Mouse (Mus musculus): ENCODE measurements around the gene Cluh. TPM values are rescaled to one million over a fixed set of nuclear protein-coding genes. Genes with fewer than 3 reads are reported as not detected.
A peak's percentile ranks its signal among the peaks of the same experiment; 100 is the strongest.

Gene Cluh
- polyA plus RNA-seq, 1 experiment from 2014 or later = 26.2 TPM

GRCm38 (mm10) chr11:74652791-74653191, 3.5 kb downstream of the Cluh start:
- peak overlapping the region; percentile 28 for H3K4me3 ChIP-seq
- H3K27me3 ChIP-seq (ENCODE audit: low read depth, poor library complexity, severe bottlenecking) = no peaks in the 10 kb centered on the region; the same call in 1 of the 2 replicates
- H3K9me3 ChIP-seq (replicated peaks) = peaks cover under 1% of the 10 kb centered on the region; the same call in 1 of the 2 replicates
- H3K27ac ChIP-seq (replicated peaks) = peak overlapping the region; percentile 53
- DNase-seq (ENCODE audit: low spot score) = no peak
- H3K36me3 ChIP-seq = peaks cover 20% of the 10 kb centered on the region
- 71% methylated on average over 4 of the region's 4 CpGs for WGBS
- H3K4me1 ChIP-seq = peaks cover 55% of the 10 kb centered on the region

GRCm38 (mm10) chr11:74653385-74653784, 4.1 kb downstream of the Cluh start:
- DNase-seq (ENCODE audit: low spot score) = no peak
- 0 out of 2 replicates have a peak overlapping the region, but pooled peaks have one; percentile 28 for H3K4me3 ChIP-seq
- 78% methylated on average over 6 of the region's 6 CpGs for WGBS
- peaks cover 6% of the 10 kb centered on the region; the same call in 1 of the 2 replicates for H3K9me3 ChIP-seq (replicated peaks)
- peaks cover 54% of the 10 kb centered on the region for H3K4me1 ChIP-seq
- peaks cover 25% of the 10 kb centered on the region for H3K36me3 ChIP-seq
- H3K27me3 ChIP-seq (ENCODE audit: low read depth, poor library complexity, severe bottlenecking) = no peaks in the 10 kb centered on the region
- peak overlapping the region; percentile 53 for H3K27ac ChIP-seq (replicated peaks)

GRCm38 (mm10) chr11:74655941-74656340, 6.6 kb downstream of the Cluh start:
- peaks cover 51% of the 10 kb centered on the region for H3K36me3 ChIP-seq
- H3K27ac ChIP-seq (replicated peaks) = no peak overlapping the region
- 85% methylated on average over 3 of the region's 3 CpGs for WGBS

DNA sequence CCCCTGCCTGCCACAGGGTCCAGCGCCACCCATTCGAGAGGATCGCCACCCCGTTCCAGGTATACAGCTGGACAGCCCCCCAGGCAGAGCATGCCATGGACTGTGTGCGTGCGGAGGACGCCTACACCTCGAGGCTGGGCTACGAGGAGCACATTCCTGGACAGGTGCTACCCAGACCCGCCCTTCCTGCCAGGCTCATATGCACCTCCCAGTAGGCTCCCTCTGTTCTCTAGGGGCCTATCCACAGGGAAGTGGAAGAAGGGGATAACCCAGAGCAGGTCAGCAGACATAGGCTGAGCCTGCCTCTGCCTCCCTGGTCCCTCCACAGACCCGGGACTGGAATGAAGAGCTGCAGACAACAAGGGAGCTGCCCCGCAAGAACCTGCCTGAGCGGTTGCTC, 11.0 kb downstream of the Cluh start:
- no peaks in the 10 kb centered on the region for H3K4me1 ChIP-seq
- H3K9me3 ChIP-seq (replicated peaks) = peaks cover 6% of the 10 kb centered on the region; the same call in 1 of the 2 replicates
- no peaks in the 10 kb centered on the region for H3K27me3 ChIP-seq (ENCODE audit: low read depth, poor library complexity, severe bottlenecking)
- no peak overlapping the region for H3K4me3 ChIP-seq
- 96% methylated on average over 13 of the region's 13 CpGs for WGBS
- no peak overlapping the region for H3K27ac ChIP-seq (replicated peaks)
- no peak for DNase-seq (ENCODE audit: low spot score)
- H3K36me3 ChIP-seq = peaks cover 95% of the 10 kb centered on the region

More at GRCm38 (mm10) chr11:74655941-74656340, 6.6 kb downstream of the Cluh start:
- H3K4me3 ChIP-seq = no peak overlapping the region
- H3K9me3 ChIP-seq (replicated peaks) = peaks cover 6% of the 10 kb centered on the region; the same call in 1 of the 2 replicates
- H3K4me1 ChIP-seq = peaks cover 34% of the 10 kb centered on the region
- DNase-seq (ENCODE audit: low spot score) = no peak
- H3K27me3 ChIP-seq (ENCODE audit: low read depth, poor library complexity, severe bottlenecking) = no peaks in the 10 kb centered on the region

- WGBS = 95% methylated on average over 19 of the region's 19 CpGs
- Histone ChIP-seq H3K36me3 (peaks cover 100% of the 10 kb centered on the region), H3K4me3 (no peak overlapping the region)
These were observed 12.3 kb downstream of the Cluh start for GRCm38 (mm10) chr11:74661641-74662040.

GRCm38 (mm10) chr11:74662221-74662620, 12.9 kb downstream of the Cluh start:
- no peaks in the 10 kb centered on the region for H3K27me3 ChIP-seq (ENCODE audit: low read depth, poor library complexity, severe bottlenecking)
- no peaks in the 10 kb centered on the region for H3K4me1 ChIP-seq
- peaks cover 100% of the 10 kb centered on the region for H3K36me3 ChIP-seq
- 89% methylated on average over 6 of the region's 6 CpGs for WGBS
- no peak overlapping the region for H3K4me3 ChIP-seq
- no peak for DNase-seq (ENCODE audit: low spot score)
- peaks cover 6% of the 10 kb centered on the region; the same call in 1 of the 2 replicates for H3K9me3 ChIP-seq (replicated peaks)
- no peak overlapping the region for H3K27ac ChIP-seq (replicated peaks)

More at GRCm38 (mm10) chr11:74661641-74662040, 12.3 kb downstream of the Cluh start:
- no peak overlapping the region for H3K27ac ChIP-seq (replicated peaks)
- no peaks in the 10 kb centered on the region for H3K27me3 ChIP-seq (ENCODE audit: low read depth, poor library complexity, severe bottlenecking)
- no peaks in the 10 kb centered on the region for H3K4me1 ChIP-seq
- peaks cover 6% of the 10 kb centered on the region; the same call in 1 of the 2 replicates for H3K9me3 ChIP-seq (replicated peaks)
- no peak for DNase-seq (ENCODE audit: low spot score)

DNA sequence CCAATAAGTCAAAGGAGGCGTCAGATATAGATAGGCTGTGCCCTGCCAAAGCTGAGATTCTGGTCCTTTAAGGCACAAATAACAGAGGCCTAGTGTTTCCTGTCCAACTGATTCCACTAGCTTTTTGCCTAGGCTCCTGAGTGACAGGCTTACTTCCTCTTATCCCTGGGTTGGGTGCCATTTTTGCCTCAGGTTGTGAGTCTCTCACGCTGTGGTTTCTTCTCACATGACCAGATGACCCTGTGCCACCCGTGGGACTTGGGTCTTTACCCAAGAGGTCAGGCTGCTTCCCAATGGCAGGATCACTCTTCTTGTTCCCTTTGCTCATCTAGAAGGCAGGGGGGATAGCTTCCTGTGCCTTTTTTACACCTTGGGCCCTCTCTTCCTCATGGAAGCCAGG, 15.0 kb downstream of the Cluh start:
- H3K27me3 ChIP-seq (ENCODE audit: low read depth, poor library complexity, severe bottlenecking) = no peaks in the 10 kb centered on the region
- H3K9me3 ChIP-seq (replicated peaks) = no peaks in the 10 kb centered on the region
- no peak for DNase-seq (ENCODE audit: low spot score)
- peaks cover 99% of the 10 kb centered on the region for H3K36me3 ChIP-seq
- WGBS = 90% methylated on average over 3 of the region's 3 CpGs
- H3K27ac ChIP-seq (replicated peaks) = no peak overlapping the region
- no peak overlapping the region for H3K4me3 ChIP-seq
- no peaks in the 10 kb centered on the region for H3K4me1 ChIP-seq

- 92% methylated on average over 8 of the region's 8 CpGs for WGBS
- H3K36me3 ChIP-seq = peaks cover 99% of the 10 kb centered on the region
These were observed 15.6 kb downstream of the Cluh start for GRCm38 (mm10) chr11:74664906-74665305.

DNA sequence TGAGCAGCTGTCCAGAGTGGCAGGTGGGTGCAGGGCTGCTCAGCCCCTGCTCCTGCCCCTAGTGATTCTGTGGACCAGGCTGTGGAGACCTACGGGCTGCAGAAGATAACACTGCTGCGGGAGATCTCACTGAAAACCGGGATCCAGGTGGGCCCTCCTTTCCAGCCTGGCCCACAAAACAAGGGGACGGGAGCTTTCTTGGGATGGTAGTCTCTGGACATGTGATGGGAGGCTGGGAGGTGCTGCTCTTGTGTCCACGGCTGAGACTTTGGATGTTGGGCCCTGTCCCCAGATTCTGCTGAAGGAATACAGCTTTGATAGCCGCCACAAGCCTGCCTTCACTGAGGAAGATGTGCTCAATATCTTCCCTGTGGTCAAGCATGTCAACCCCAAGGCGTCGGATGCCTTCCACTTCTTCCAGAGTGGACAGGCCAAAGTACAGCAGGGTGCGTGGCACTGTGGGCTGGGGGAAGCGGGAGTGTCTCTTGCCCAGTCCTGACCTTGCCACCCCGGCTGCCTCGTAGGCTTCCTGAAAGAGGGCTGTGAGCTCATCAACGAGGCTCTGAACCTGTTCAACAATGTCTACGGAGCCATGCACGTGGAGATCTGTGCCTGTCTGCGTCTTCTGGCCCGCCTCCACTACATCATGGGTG, 16.5 kb downstream of the Cluh start:
- Histone ChIP-seq H3K27me3 (ENCODE audit: low read depth, poor library complexity, severe bottlenecking) (no peaks in the 10 kb centered on the region), H3K36me3 (peaks cover 96% of the 10 kb centered on the region)

More at GRCm38 (mm10) chr11:74664906-74665305, 15.6 kb downstream of the Cluh start:
- H3K27ac ChIP-seq (replicated peaks) = no peak overlapping the region
- no peak overlapping the region for H3K4me3 ChIP-seq
- no peak for DNase-seq (ENCODE audit: low spot score)
- no peaks in the 10 kb centered on the region for H3K27me3 ChIP-seq (ENCODE audit: low read depth, poor library complexity, severe bottlenecking)
- H3K9me3 ChIP-seq (replicated peaks) = no peaks in the 10 kb centered on the region
- no peaks in the 10 kb centered on the region for H3K4me1 ChIP-seq

GRCm38 (mm10) chr11:74666284-74666652, 17.0 kb downstream of the Cluh start:
- no peaks in the 10 kb centered on the region for H3K27me3 ChIP-seq (ENCODE audit: low read depth, poor library complexity, severe bottlenecking)
- H3K27ac ChIP-seq (replicated peaks) = no peak overlapping the region
- H3K9me3 ChIP-seq (replicated peaks) = no peaks in the 10 kb centered on the region
- H3K4me3 ChIP-seq = no peak overlapping the region
- no peaks in the 10 kb centered on the region for H3K4me1 ChIP-seq
- 93% methylated on average over 5 of the region's 5 CpGs for WGBS
- peaks cover 91% of the 10 kb centered on the region for H3K36me3 ChIP-seq
- no peak for DNase-seq (ENCODE audit: low spot score)

More for the DNA sequence above, 16.5 kb downstream of the Cluh start:
- DNase-seq (ENCODE audit: low spot score) = no peak
- Histone ChIP-seq H3K4me3 (no peak overlapping the region), H3K9me3 (replicated peaks) (no peaks in the 10 kb centered on the region), H3K27ac (replicated peaks) (no peak overlapping the region), H3K4me1 (no peaks in the 10 kb centered on the region)
- 94% methylated on average over 17 of the region's 17 CpGs for WGBS

GRCm38 (mm10) chr11:74666776-74667581, 17.7 kb downstream of the Cluh start:
- Histone ChIP-seq H3K27me3 (ENCODE audit: low read depth, poor library complexity, severe bottlenecking) (no peaks in the 10 kb centered on the region), H3K36me3 (peaks cover 84% of the 10 kb centered on the region), H3K4me1 (no peaks in the 10 kb centered on the region), H3K27ac (replicated peaks) (no peak overlapping the region), H3K4me3 (no peak overlapping the region), H3K9me3 (replicated peaks) (no peaks in the 10 kb centered on the region)
- DNase-seq (ENCODE audit: low spot score) = no peak
- 95% methylated on average over 14 of the region's 14 CpGs for WGBS

GRCm38 (mm10) chr11:74667582-74668010, 18.3 kb downstream of the Cluh start:
- DNase-seq (ENCODE audit: low spot score) = no peak
- H3K27ac ChIP-seq (replicated peaks) = no peak overlapping the region
- H3K4me3 ChIP-seq = no peak overlapping the region
- 95% methylated on average over 13 of the region's 13 CpGs for WGBS
- no peaks in the 10 kb centered on the region for H3K4me1 ChIP-seq
- H3K9me3 ChIP-seq (replicated peaks) = no peaks in the 10 kb centered on the region
- peaks cover 78% of the 10 kb centered on the region for H3K36me3 ChIP-seq
- no peaks in the 10 kb centered on the region for H3K27me3 ChIP-seq (ENCODE audit: low read depth, poor library complexity, severe bottlenecking)

- Histone ChIP-seq H3K36me3 (peaks cover 77% of the 10 kb centered on the region), H3K4me1 (no peaks in the 10 kb centered on the region), H3K4me3 (no peak overlapping the region), H3K27ac (replicated peaks) (no peak overlapping the region), H3K27me3 (ENCODE audit: low read depth, poor library complexity, severe bottlenecking) (no peaks in the 10 kb centered on the region), H3K9me3 (replicated peaks) (no peaks in the 10 kb centered on the region)
- no peak for DNase-seq (ENCODE audit: low spot score)
- 93% methylated on average over 5 of the region's 5 CpGs for WGBS
These were observed 19.2 kb downstream of the Cluh start for GRCm38 (mm10) chr11:74668466-74668865.

All from midbrain, embryonic 10.5 days (tissue).